Mouse (Mus musculus): ENCODE data around the gene Tomm40l. TPM values are rescaled to one million over a fixed set of nuclear protein-coding genes. Genes with fewer than 3 reads are reported as not detected.
A peak's percentile ranks its signal among the peaks of the same experiment; 100 is the strongest.
"Not testable (repeated sequence)": the region's sequence is repeated elsewhere in the genome, so short reads cannot be mapped to it uniquely, and the experiment has no call there.

Tomm40l gene
- polyA plus RNA-seq, 1 experiment from 2014 or later: 41.8 TPM

GRCm38 (mm10) chr1:171247916-171248315, 25.6 kb upstream of the Tomm40l start:
- peak overlapping the region; percentile 98 for H3K27ac ChIP-seq
- H3K9me3 ChIP-seq: no peaks in the 10 kb centered on the region
- H3K4me1 ChIP-seq: peaks cover 68% of the 10 kb centered on the region
- peaks cover 26% of the 10 kb centered on the region for H3K36me3 ChIP-seq
- 17% methylated on average over 4 of the region's 4 CpGs for WGBS
- 0 out of 2 replicates have a peak, but pooled peaks cover 7% of the 10 kb centered on the region for H3K27me3 ChIP-seq (ENCODE audit: insufficient read depth, poor library complexity, severe bottlenecking)
- H3K4me3 ChIP-seq: peak overlapping the region; percentile 89
- DNase-seq (ENCODE audit: low spot score): no peak

- Histone ChIP-seq H3K36me3 (peaks cover 31% of the 10 kb centered on the region), H3K4me1 (peaks cover 63% of the 10 kb centered on the region), H3K27me3 (ENCODE audit: insufficient read depth, poor library complexity, severe bottlenecking) (0 out of 2 replicates have a peak, but pooled peaks cover 7% of the 10 kb centered on the region), H3K9me3 (no peaks in the 10 kb centered on the region), H3K4me3 (peak overlapping the region; percentile 89), H3K27ac (peak overlapping the region; percentile 98)
- DNase-seq (ENCODE audit: low spot score): no peak
- WGBS: 8% methylated on average over 13 of the region's 13 CpGs
Measured at GRCm38 (mm10) chr1:171247453-171247841, 25.1 kb upstream of the Tomm40l start.

GRCm38 (mm10) chr1:171246709-171247452, 24.6 kb upstream of the Tomm40l start:
- peak overlapping the region; percentile 89 for H3K4me3 ChIP-seq
- WGBS: under 1% methylated on average over 41 of the region's 41 CpGs

GRCm38 (mm10) chr1:171245353-171245752, 23.0 kb upstream of the Tomm40l start:
- no peak overlapping the region for H3K27ac ChIP-seq
- no peak for DNase-seq (ENCODE audit: low spot score)
- H3K36me3 ChIP-seq: peaks cover 51% of the 10 kb centered on the region
- H3K4me3 ChIP-seq: no peak overlapping the region
- H3K4me1 ChIP-seq: peaks cover 42% of the 10 kb centered on the region
- 86% methylated on average over 8 of the region's 8 CpGs for WGBS
- no peaks in the 10 kb centered on the region for H3K9me3 ChIP-seq
- H3K27me3 ChIP-seq (ENCODE audit: insufficient read depth, poor library complexity, severe bottlenecking): no peaks in the 10 kb centered on the region

More at GRCm38 (mm10) chr1:171246709-171247452, 24.6 kb upstream of the Tomm40l start:
- DNase-seq (ENCODE audit: low spot score): peak; percentile 99
- peak overlapping the region; percentile 98 for H3K27ac ChIP-seq
- H3K9me3 ChIP-seq: no peaks in the 10 kb centered on the region
- peaks cover 57% of the 10 kb centered on the region for H3K4me1 ChIP-seq
- peaks cover 36% of the 10 kb centered on the region for H3K36me3 ChIP-seq
- 0 out of 2 replicates have a peak, but pooled peaks cover 7% of the 10 kb centered on the region for H3K27me3 ChIP-seq (ENCODE audit: insufficient read depth, poor library complexity, severe bottlenecking)

- not testable (repeated sequence) for DNase-seq (ENCODE audit: low spot score); H3K9me3 ChIP-seq; H3K27ac ChIP-seq; H3K27me3 ChIP-seq (ENCODE audit: insufficient read depth, poor library complexity, severe bottlenecking); H3K4me3 ChIP-seq
- WGBS: 85% methylated on average over 12 of the region's 12 CpGs
- Histone ChIP-seq H3K4me1 (peaks cover 15% of the 10 kb centered on the region), H3K36me3 (peaks cover 85% of the 10 kb centered on the region)
Measured at GRCm38 (mm10) chr1:171241952-171242351, 19.6 kb upstream of the Tomm40l start.

- no peak overlapping the region for H3K27ac ChIP-seq
- DNase-seq (ENCODE audit: low spot score): no peak
- no peaks in the 10 kb centered on the region for H3K9me3 ChIP-seq
- peaks cover 14% of the 10 kb centered on the region for H3K4me1 ChIP-seq
- peaks cover 95% of the 10 kb centered on the region for H3K36me3 ChIP-seq
- no peaks in the 10 kb centered on the region for H3K27me3 ChIP-seq (ENCODE audit: insufficient read depth, poor library complexity, severe bottlenecking)
- H3K4me3 ChIP-seq: no peak overlapping the region
- 89% methylated on average over 10 of the region's 10 CpGs for WGBS
Measured at GRCm38 (mm10) chr1:171240911-171241310, 18.6 kb upstream of the Tomm40l start.

- H3K36me3 ChIP-seq: peaks cover 96% of the 10 kb centered on the region
- DNase-seq (ENCODE audit: low spot score): no peak
Measured at GRCm38 (mm10) chr1:171239992-171240744, 17.9 kb upstream of the Tomm40l start.

GRCm38 (mm10) chr1:171238463-171238862, 16.1 kb upstream of the Tomm40l start:
- no peak overlapping the region for H3K27ac ChIP-seq
- 73% methylated on average over 14 of the region's 14 CpGs for WGBS
- DNase-seq (ENCODE audit: low spot score): no peak

More at GRCm38 (mm10) chr1:171239992-171240744, 17.9 kb upstream of the Tomm40l start:
- Histone ChIP-seq H3K27me3 (ENCODE audit: insufficient read depth, poor library complexity, severe bottlenecking) (no peaks in the 10 kb centered on the region), H3K4me1 (0 out of 2 replicates have a peak, but pooled peaks cover 9% of the 10 kb centered on the region), H3K4me3 (no peak overlapping the region), H3K27ac (no peak overlapping the region), H3K9me3 (no peaks in the 10 kb centered on the region)
- 79% methylated on average over 15 of the region's 15 CpGs for WGBS

GRCm38 (mm10) chr1:171237438-171237837, 15.1 kb upstream of the Tomm40l start:
- no peaks in the 10 kb centered on the region for H3K27me3 ChIP-seq (ENCODE audit: insufficient read depth, poor library complexity, severe bottlenecking)
- DNase-seq (ENCODE audit: low spot score): no peak
- H3K4me1 ChIP-seq: peaks cover 26% of the 10 kb centered on the region
- no peak overlapping the region for H3K27ac ChIP-seq
- H3K4me3 ChIP-seq: no peak overlapping the region
- WGBS: 67% methylated on average over 6 of the region's 6 CpGs
- H3K9me3 ChIP-seq: no peaks in the 10 kb centered on the region
- H3K36me3 ChIP-seq: peaks cover 87% of the 10 kb centered on the region

More at GRCm38 (mm10) chr1:171238463-171238862, 16.1 kb upstream of the Tomm40l start:
- peaks cover 18% of the 10 kb centered on the region for H3K4me1 ChIP-seq
- H3K27me3 ChIP-seq (ENCODE audit: insufficient read depth, poor library complexity, severe bottlenecking): no peaks in the 10 kb centered on the region
- H3K9me3 ChIP-seq: no peaks in the 10 kb centered on the region
- H3K4me3 ChIP-seq: no peak overlapping the region
- peaks cover 98% of the 10 kb centered on the region for H3K36me3 ChIP-seq

GRCm38 (mm10) chr1:171235791-171236190, 13.5 kb upstream of the Tomm40l start:
- H3K27me3 ChIP-seq (ENCODE audit: insufficient read depth, poor library complexity, severe bottlenecking): no peaks in the 10 kb centered on the region
- H3K4me1 ChIP-seq: peaks cover 26% of the 10 kb centered on the region
- WGBS: 75% methylated on average over 4 of the region's 4 CpGs
- no peak overlapping the region for H3K27ac ChIP-seq
- no peaks in the 10 kb centered on the region for H3K9me3 ChIP-seq
- peaks cover 71% of the 10 kb centered on the region for H3K36me3 ChIP-seq
- H3K4me3 ChIP-seq: no peak overlapping the region
- no peak for DNase-seq (ENCODE audit: low spot score)

- H3K9me3 ChIP-seq: no peaks in the 10 kb centered on the region
- H3K36me3 ChIP-seq: peaks cover 59% of the 10 kb centered on the region
- H3K27ac ChIP-seq: no peak overlapping the region
- no peaks in the 10 kb centered on the region for H3K27me3 ChIP-seq (ENCODE audit: insufficient read depth, poor library complexity, severe bottlenecking)
- DNase-seq (ENCODE audit: low spot score): no peak
- WGBS: 92% methylated on average over 4 of the region's 4 CpGs
- no peak overlapping the region for H3K4me3 ChIP-seq
- H3K4me1 ChIP-seq: peaks cover 33% of the 10 kb centered on the region
Measured at GRCm38 (mm10) chr1:171234538-171234937, 12.2 kb upstream of the Tomm40l start.

- H3K27ac ChIP-seq: peak within 1 kb of the TSS; percentile 6; the same call in 1 of the 2 replicates
- peaks cover 55% of the 10 kb centered on the region for H3K36me3 ChIP-seq
- 88% methylated on average over 14 of the region's 14 CpGs for WGBS
Measured at GRCm38 (mm10) chr1:171234126-171234525, 11.8 kb upstream of the Tomm40l start, which contains the start of gene Fcer1g. Gene Fcer1g (minus strand): TSS chr1:171234365.

More at GRCm38 (mm10) chr1:171234126-171234525, 11.8 kb upstream of the Tomm40l start, which contains the start of gene Fcer1g:
- no peak within 1 kb of the TSS for H3K4me3 ChIP-seq
- H3K27me3 ChIP-seq (ENCODE audit: insufficient read depth, poor library complexity, severe bottlenecking): no peaks in the 10 kb centered on the region
- DNase-seq (ENCODE audit: low spot score): no peak
- H3K4me1 ChIP-seq: peaks cover 33% of the 10 kb centered on the region
- H3K9me3 ChIP-seq: no peaks in the 10 kb centered on the region
